Comparison of ENCODE assay signal across 13 mouse cellular contexts in genomic region chr9:66504518-66504917, GRCm38 (mm10). TPM values are rescaled to one million over a fixed set of nuclear protein-coding genes. Genes with fewer than 3 reads are reported as not detected.
DNase-seq lines count a peak whose midpoint lies in the region; ATAC-seq and TF ChIP-seq lines count a peak whose summit lies in the region.
"Had no signal": no experiment of that assay in that cellular context is flagged by ENCODE, and none has a peak within 500 bp of the region (broad histone marks: within the 10 kb centered on the region; RNA-seq: fewer than 3 reads in every experiment).

No protein-coding gene starts in this region.

- no peak overlapping the region for H3K4me3 ChIP-seq in hindbrain, embryonic 10.5 days
- no peak overlapping the region for H3K4me3 ChIP-seq in hindbrain, embryonic 14.5 days (replicated peaks; ENCODE audit: low read length)
- H3K4me3 ChIP-seq in G1E (ENCODE audit: low read depth, low read length) = peak overlapping the region; percentile 33; the same call in 1 of the 2 replicates
- H3K4me3 ChIP-seq in forebrain, embryonic 14.5 days (ENCODE audit: low read depth, low read length) = no peak overlapping the region
- H3K4me3 ChIP-seq in liver, embryonic 16.5 days (ENCODE audit: low read depth, low read length) = no peak overlapping the region
- H3K4me3 ChIP-seq: stomach, embryonic 15.5 days had no signal

- no peaks in the 10 kb centered on the region for H3K27me3 ChIP-seq in hindbrain, embryonic 10.5 days (ENCODE audit: insufficient read depth, poor library complexity, severe bottlenecking)
- H3K27me3 ChIP-seq in hindbrain, embryonic 14.5 days (ENCODE audit: control insufficient read depth, insufficient read depth, low read length) = no peaks in the 10 kb centered on the region
- no peaks in the 10 kb centered on the region for H3K27me3 ChIP-seq in G1E (ENCODE audit: insufficient read depth, low read length)
- H3K27me3 ChIP-seq in forebrain, embryonic 14.5 days (replicated peaks; ENCODE audit: control insufficient read depth, insufficient read depth, low read length) = no peaks in the 10 kb centered on the region
- no peaks in the 10 kb centered on the region for H3K27me3 ChIP-seq in liver, embryonic 16.5 days (ENCODE audit: control insufficient read depth, insufficient read depth, low read depth, low read length)
- H3K27me3 ChIP-seq: stomach, embryonic 15.5 days had no signal

- H3K9me3 ChIP-seq in hindbrain, embryonic 10.5 days = no peaks in the 10 kb centered on the region
- no peaks in the 10 kb centered on the region for H3K9me3 ChIP-seq in hindbrain, embryonic 14.5 days (ENCODE audit: control insufficient read depth, low read length)
- no peaks in the 10 kb centered on the region for H3K9me3 ChIP-seq in G1E (replicated peaks)
- H3K9me3 ChIP-seq in forebrain, embryonic 14.5 days (replicated peaks; ENCODE audit: control insufficient read depth, low read length) = no peaks in the 10 kb centered on the region
- no peaks in the 10 kb centered on the region for H3K9me3 ChIP-seq in liver, embryonic 16.5 days (replicated peaks; ENCODE audit: control insufficient read depth, low read length)
- H3K9me3 ChIP-seq: stomach, embryonic 15.5 days had no signal

- no peak for TF ChIP-seq CTCF in G1E (IDR thresholded peaks at IDR 0.05; ENCODE audit: low read depth, low read length)

- 92% methylated on average over 13 of the region's 13 CpGs for WGBS in hindbrain, embryonic 10.5 days
- WGBS in hindbrain, embryonic 14.5 days = 86% methylated on average over 13 of the region's 13 CpGs
- WGBS in forebrain, embryonic 14.5 days = 86% methylated on average over 13 of the region's 13 CpGs
- WGBS in liver, embryonic 16.5 days (ENCODE audit: insufficient replicate concordance) = 89% methylated on average over 13 of the region's 13 CpGs

- H3K9ac ChIP-seq in hindbrain, embryonic 14.5 days = no peak overlapping the region
- H3K9ac ChIP-seq in forebrain, embryonic 14.5 days (ENCODE audit: low read length) = no peak overlapping the region
- no peak overlapping the region; the same call in 1 of the 2 replicates for H3K9ac ChIP-seq in liver, embryonic 16.5 days (ENCODE audit: low read depth, low read length)
- H3K9ac ChIP-seq: stomach, embryonic 15.5 days had no signal

- H3K4me1 ChIP-seq in hindbrain, embryonic 10.5 days (replicated peaks) = peaks cover 45% of the 10 kb centered on the region
- H3K4me1 ChIP-seq in hindbrain, embryonic 14.5 days (replicated peaks; ENCODE audit: control insufficient read depth, insufficient read depth, low read length) = no peaks in the 10 kb centered on the region
- peaks cover 67% of the 10 kb centered on the region for H3K4me1 ChIP-seq in G1E (ENCODE audit: insufficient read depth, low read depth, low read length)
- H3K4me1 ChIP-seq in forebrain, embryonic 14.5 days (ENCODE audit: control insufficient read depth, insufficient read depth, low read length) = peaks cover 18% of the 10 kb centered on the region
- peaks cover 37% of the 10 kb centered on the region for H3K4me1 ChIP-seq in liver, embryonic 16.5 days (ENCODE audit: control insufficient read depth, low read depth, low read length)
- H3K4me1 ChIP-seq: stomach, embryonic 15.5 days had no signal

- no peak for ATAC-seq in hindbrain, embryonic 14.5 days (ENCODE audit: low FRiP score)
- ATAC-seq in G1E (ENCODE audit: extremely low read depth, insufficient number of reproducible peaks, low FRiP score, poor library complexity, severe bottlenecking) = no peak
- ATAC-seq in forebrain, embryonic 14.5 days = no peak
- ATAC-seq in liver, embryonic 16.5 days (ENCODE audit: low read depth) = no peak
- ATAC-seq: hindbrain, embryonic 16.5 days had no signal

- H3K27ac ChIP-seq in hindbrain, embryonic 10.5 days = peak overlapping the region; percentile 84; the same call in 1 of the 2 replicates
- H3K27ac ChIP-seq in hindbrain, embryonic 14.5 days = no peak overlapping the region
- H3K27ac ChIP-seq in forebrain, embryonic 14.5 days (ENCODE audit: low read depth, low read length) = peak overlapping the region; percentile 90
- H3K27ac ChIP-seq in liver, embryonic 16.5 days (ENCODE audit: low read length) = peak overlapping the region; percentile 94

- peaks cover 91% of the 10 kb centered on the region for H3K36me3 ChIP-seq in hindbrain, embryonic 10.5 days
- peaks cover 91% of the 10 kb centered on the region for H3K36me3 ChIP-seq in hindbrain, embryonic 14.5 days (replicated peaks; ENCODE audit: control insufficient read depth, insufficient read depth)
- H3K36me3 ChIP-seq in G1E (replicated peaks) = peaks cover 93% of the 10 kb centered on the region
- H3K36me3 ChIP-seq in forebrain, embryonic 14.5 days (ENCODE audit: control insufficient read depth, insufficient read depth, low read length) = peaks cover 81% of the 10 kb centered on the region
- H3K36me3 ChIP-seq in liver, embryonic 16.5 days (ENCODE audit: control insufficient read depth, insufficient read depth) = peaks cover 55% of the 10 kb centered on the region

- no peak overlapping the region for H3K4me2 ChIP-seq in hindbrain, embryonic 14.5 days (replicated peaks)
- no peak overlapping the region for H3K4me2 ChIP-seq in forebrain, embryonic 14.5 days (ENCODE audit: low read length)
- no peak overlapping the region for H3K4me2 ChIP-seq in liver, embryonic 16.5 days (ENCODE audit: low read depth, low read length)
- H3K4me2 ChIP-seq: stomach, embryonic 15.5 days had no signal

- DNase-seq in hindbrain, embryonic 10.5 days (ENCODE audit: low spot score) = no peak
- no peak for DNase-seq in hindbrain, embryonic 14.5 days (ENCODE audit: low spot score)
- no peak for DNase-seq in G1E (ENCODE audit: low spot score)
- DNase-seq in forebrain, embryonic 14.5 days (ENCODE audit: low spot score) = no peak
- no peak for DNase-seq in adrenal gland, adult 8-10 months
- DNase-seq in kidney, adult 9 months = no peak
- no peak for DNase-seq in ovary, postnatal 36 days (ENCODE audit: low spot score)
- DNase-seq: adrenal gland, postnatal 14 days; lung, adult 2 months; midbrain, embryonic 14.5 days had no signal

RNA-seq across cellular contexts. Expression of gene Fbxl22, which starts 9.9 kb away (rescaled TPM):
- polyA plus RNA-seq in hindbrain, embryonic 10.5 days (2016; fragmentation: Nextera tagmentation; extraction: Ambion mirVana) = 1.5 and 1.6 TPM in 2 replicates
- polyA plus RNA-seq in hindbrain, embryonic 14.5 days (2014; fragmentation: Nextera tagmentation; extraction: Ambion mirVana) = 0.92 and 1.0 TPM in 2 replicates
- not detected in 2 replicates for total RNA-seq in G1E (2014; fragmentation: Nextera tagmentation)
- total RNA-seq in G1E (2017) = 0.44 and 0.64 TPM in 2 replicates
- polyA plus RNA-seq in G1E (2012) = 0.10 and 0.15 TPM in 2 replicates
- 1.3 and 1.9 TPM in 2 replicates for polyA plus RNA-seq in forebrain, embryonic 14.5 days (2014; fragmentation: Nextera tagmentation; extraction: Ambion mirVana)
- polyA plus RNA-seq in liver, embryonic 16.5 days (2015; fragmentation: Nextera tagmentation; extraction: Ambion mirVana) = 0.75 and 1.8 TPM in 2 replicates
- under 1 TPM; 0.52 to 0.84 (median 0.65) TPM for total RNA-seq in adrenal gland, adult 8-10 months (2022)
